Mouse (Mus musculus): ENCODE results near the gene B4gat1. TPM values are rescaled to one million over a fixed set of nuclear protein-coding genes. Genes with fewer than 3 reads are reported as not detected.
"Not testable (repeated sequence)": the region's sequence is repeated elsewhere in the genome, so short reads cannot be mapped to it uniquely, and the experiment has no call there.

Gene B4gat1
- polyA plus RNA-seq (2015; fragmentation: Nextera tagmentation; extraction: Ambion mirVana): 61.1 and 64.5 TPM in 2 replicates

DNA sequence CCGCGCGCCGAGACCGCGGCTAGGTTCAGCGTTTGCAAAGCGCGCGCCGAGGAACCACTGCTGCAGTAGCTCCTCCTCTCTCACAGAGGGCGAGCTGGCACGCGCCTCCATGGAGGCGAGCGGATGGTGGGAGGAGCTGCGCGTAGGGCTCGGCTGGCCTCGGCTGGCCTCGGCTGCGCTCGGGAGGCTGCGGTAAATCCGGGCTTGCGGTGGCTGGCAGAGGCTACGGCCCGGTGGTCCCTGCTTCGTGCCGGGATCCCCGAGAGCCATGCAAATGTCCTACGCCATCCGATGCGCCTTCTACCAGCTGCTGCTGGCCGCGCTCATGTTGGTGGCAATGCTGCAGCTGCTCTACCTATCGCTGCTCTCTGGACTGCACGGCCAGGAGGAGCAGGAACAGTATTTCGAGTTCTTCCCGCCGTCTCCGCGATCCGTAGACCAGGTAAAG, at the start of gene B4gat1, which contains the start of gene AC124502.3:
B4gat1 (plus strand) TSS at position 118 of the 448 bp plus-strand sequence.
AC124502.3 (plus strand) TSS at position 183 of the 448 bp plus-strand sequence.
- peak within 1 kb of the TSS; percentile 97 for H3K9ac ChIP-seq
- peak; percentile 90 for ATAC-seq (ENCODE audit: low read depth)
- WGBS: under 1% methylated on average over 44 of the region's 44 CpGs

DNA sequence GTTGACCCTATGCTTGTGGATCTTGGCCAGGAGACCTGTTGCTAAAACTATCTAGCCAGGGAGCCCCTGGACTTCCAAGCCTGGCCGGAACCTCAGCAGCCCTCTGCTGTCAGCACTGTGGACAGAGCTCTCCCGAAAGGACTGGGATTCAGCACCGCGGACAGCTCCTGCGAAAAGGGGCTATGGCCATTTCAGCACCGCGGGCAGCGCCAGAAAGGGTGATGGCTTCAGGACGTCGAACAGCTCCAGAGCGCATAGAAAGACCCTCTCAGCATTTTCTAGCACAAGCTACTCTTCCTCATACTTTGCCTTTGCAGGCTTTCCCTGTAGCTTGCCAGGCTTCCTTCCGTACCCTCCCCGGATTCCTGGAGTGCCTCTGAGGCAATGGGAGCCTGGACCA, 49.6 kb upstream of the B4gat1 start:
- no peaks in the 10 kb centered on the region for H3K9me3 ChIP-seq
- H3K27ac ChIP-seq (replicated peaks): no peak overlapping the region
- no peak for ATAC-seq (ENCODE audit: low read depth)
- H3K9ac ChIP-seq: peak overlapping the region; percentile 78
- peaks cover 32% of the 10 kb centered on the region for H3K4me1 ChIP-seq (replicated peaks)
- 0 out of 2 replicates have a peak, but pooled peaks cover 10% of the 10 kb centered on the region for H3K36me3 ChIP-seq
- peaks cover 100% of the 10 kb centered on the region for H3K27me3 ChIP-seq
- peak overlapping the region; percentile 72 for H3K4me2 ChIP-seq
- whole genome bisulfite sequencing: 4% methylated on average over 13 of the region's 13 CpGs
- peak overlapping the region; percentile 49 for H3K4me3 ChIP-seq

More for the DNA sequence above, at the start of gene B4gat1, which contains the start of gene AC124502.3:
- Histone ChIP-seq H3K4me2 (peak within 1 kb of the TSS; percentile 89), H3K4me1 (replicated peaks) (peaks cover 41% of the 10 kb centered on the region), H3K27ac (replicated peaks) (peak within 1 kb of the TSS; percentile 91), H3K9me3 (no peaks in the 10 kb centered on the region), H3K27me3 (no peaks in the 10 kb centered on the region), H3K36me3 (peaks cover 12% of the 10 kb centered on the region), H3K4me3 (peak within 1 kb of the TSS; percentile 89)

DNA sequence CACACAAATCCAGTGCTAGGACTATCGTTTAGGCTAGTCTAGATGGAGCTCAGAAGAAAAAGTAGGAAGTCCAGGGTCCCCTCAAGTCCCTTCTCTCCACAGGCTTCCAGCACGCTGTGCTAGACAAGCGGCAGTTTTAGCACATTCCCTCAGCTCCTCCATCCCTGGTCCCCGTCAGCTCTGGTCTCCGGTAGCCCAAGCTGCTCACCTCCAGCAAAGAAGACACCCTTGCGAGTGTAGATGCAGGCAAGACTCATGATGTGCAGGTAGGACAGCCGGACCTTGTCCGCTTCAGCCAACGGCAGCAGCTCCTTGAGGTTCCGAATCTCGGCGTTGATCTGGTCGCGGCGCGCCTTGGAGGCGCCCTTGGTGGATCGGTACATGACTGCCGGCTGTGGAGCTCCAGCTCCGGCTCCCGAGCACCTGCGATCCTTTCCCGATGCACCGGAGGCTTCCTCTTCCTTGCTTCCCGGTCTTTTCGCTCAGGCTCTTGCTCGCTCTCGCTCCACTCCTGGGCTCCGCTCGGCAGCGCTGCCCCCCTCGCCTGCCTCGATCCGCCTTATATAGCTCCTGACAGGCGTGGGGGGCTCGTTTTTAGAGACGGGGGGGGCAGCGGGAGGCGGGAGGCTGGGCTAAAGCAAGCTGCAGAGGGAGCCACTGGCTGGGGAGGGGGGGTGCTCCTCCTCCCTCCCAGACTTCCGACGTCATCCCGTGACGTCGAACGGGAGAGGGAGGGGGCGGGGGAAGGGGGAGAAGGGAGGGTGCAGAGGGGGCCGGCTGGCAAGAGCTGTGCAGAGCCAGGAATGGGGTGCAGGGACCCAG, 49.0 kb upstream of the B4gat1 start:
- 13% methylated on average over 47 of the region's 47 CpGs for WGBS
- peaks cover 36% of the 10 kb centered on the region for H3K4me1 ChIP-seq (replicated peaks)

GRCm38 (mm10) chr19:4990256-4990625, 48.4 kb upstream of the B4gat1 start, which contains the start of gene Npas4:
Gene Npas4, minus strand, starts transcription at chr19:4990316.
- ATAC-seq (ENCODE audit: low read depth): no peak; the same call in none of the 2 replicates
- Histone ChIP-seq H3K4me2 (peak within 1 kb of the TSS; percentile 72), H3K9ac (peak within 1 kb of the TSS; percentile 78), H3K27ac (replicated peaks) (peak within 1 kb of the TSS; percentile 68), H3K4me1 (replicated peaks) (peaks cover 36% of the 10 kb centered on the region), H3K9me3 (no peaks in the 10 kb centered on the region), H3K27me3 (peaks cover 99% of the 10 kb centered on the region), H3K36me3 (0 out of 2 replicates have a peak, but pooled peaks cover 10% of the 10 kb centered on the region), H3K4me3 (peak within 1 kb of the TSS; percentile 49)
- 16% methylated on average over 4 of the region's 4 CpGs for WGBS

More for the DNA sequence above, 49.0 kb upstream of the B4gat1 start:
- Histone ChIP-seq H3K4me2 (peak overlapping the region; percentile 72), H3K36me3 (0 out of 2 replicates have a peak, but pooled peaks cover 10% of the 10 kb centered on the region), H3K27me3 (peaks cover 99% of the 10 kb centered on the region), H3K9me3 (no peaks in the 10 kb centered on the region), H3K4me3 (peak overlapping the region; percentile 49), H3K9ac (peak overlapping the region; percentile 78), H3K27ac (replicated peaks) (peak overlapping the region; percentile 68)
- peak; percentile 79 for ATAC-seq (ENCODE audit: low read depth)

DNA sequence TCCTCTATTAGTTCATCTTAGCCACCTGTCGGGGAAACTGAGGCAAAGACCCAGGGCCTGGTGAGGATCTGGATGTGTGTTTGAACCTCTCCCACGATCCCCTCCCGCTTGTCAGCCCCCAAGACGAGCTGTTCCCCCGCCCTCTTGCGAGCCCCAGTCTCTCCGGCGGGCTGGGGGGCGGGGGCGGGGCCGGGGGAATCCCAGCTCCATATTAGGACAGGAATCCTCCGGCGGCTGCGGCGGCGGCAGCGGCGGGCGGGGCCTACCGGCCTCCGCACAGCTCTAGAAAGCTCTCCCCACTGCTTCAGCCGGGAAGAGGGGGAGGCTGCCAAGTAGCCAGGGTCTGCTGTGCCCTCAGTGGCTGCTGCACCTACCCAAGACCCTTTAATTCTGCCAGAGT, 47.9 kb upstream of the B4gat1 start:
- peak; percentile 9 for ATAC-seq (ENCODE audit: low read depth)
- peak overlapping the region; percentile 64 for H3K9ac ChIP-seq
- 0 out of 2 replicates have a peak, but pooled peaks cover 10% of the 10 kb centered on the region for H3K36me3 ChIP-seq
- peaks cover 36% of the 10 kb centered on the region for H3K4me1 ChIP-seq (replicated peaks)
- 0 out of 2 replicates have a peak overlapping the region, but pooled peaks have one; percentile 29 for H3K27ac ChIP-seq (replicated peaks)
- H3K4me3 ChIP-seq: peak overlapping the region; percentile 49
- peak overlapping the region; percentile 72 for H3K4me2 ChIP-seq
- WGBS: 2% methylated on average over 21 of the region's 22 CpGs
- H3K9me3 ChIP-seq: no peaks in the 10 kb centered on the region
- peaks cover 99% of the 10 kb centered on the region for H3K27me3 ChIP-seq

DNA sequence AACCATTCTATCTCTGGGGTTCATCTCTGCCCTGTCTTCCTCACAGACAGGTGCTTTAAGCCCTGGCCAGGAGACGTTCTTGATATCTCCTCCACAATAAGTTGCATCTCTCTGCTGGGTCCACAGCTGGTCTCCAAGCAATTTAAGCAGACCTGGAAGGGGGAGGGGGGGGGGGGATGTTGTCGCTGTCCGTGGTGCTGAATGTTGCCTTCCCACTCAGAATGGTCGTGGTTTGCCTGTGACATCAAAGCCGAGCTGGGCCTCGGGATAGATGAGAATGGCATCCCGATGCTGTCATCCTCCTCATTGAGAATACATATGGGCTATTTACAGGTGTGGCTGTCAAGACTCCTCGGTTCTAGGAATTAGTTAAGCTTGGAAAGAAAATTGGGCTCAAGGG, 46.3 kb upstream of the B4gat1 start:
- Histone ChIP-seq H3K36me3 (no peaks in the 10 kb centered on the region), H3K9ac (no peak overlapping the region), H3K4me2 (no peak overlapping the region), H3K9me3 (no peaks in the 10 kb centered on the region), H3K4me1 (replicated peaks) (peaks cover 36% of the 10 kb centered on the region), H3K27ac (replicated peaks) (no peak overlapping the region), H3K4me3 (no peak overlapping the region), H3K27me3 (peaks cover 94% of the 10 kb centered on the region)
- 12% methylated on average over 8 of the region's 8 CpGs for WGBS
- no peak for ATAC-seq (ENCODE audit: low read depth)

- Histone ChIP-seq H3K36me3 (no peaks in the 10 kb centered on the region), H3K27me3 (peaks cover 90% of the 10 kb centered on the region), H3K27ac (replicated peaks) (no peak overlapping the region), H3K9ac (no peak overlapping the region), H3K9me3 (no peaks in the 10 kb centered on the region), H3K4me1 (replicated peaks) (peaks cover 42% of the 10 kb centered on the region), H3K4me3 (no peak overlapping the region), H3K4me2 (no peak overlapping the region)
- no peak for ATAC-seq (ENCODE audit: low read depth)
- 3% methylated on average over 9 of the region's 9 CpGs for WGBS
Observed at GRCm38 (mm10) chr19:4992904-4993303, 45.7 kb upstream of the B4gat1 start.

DNA sequence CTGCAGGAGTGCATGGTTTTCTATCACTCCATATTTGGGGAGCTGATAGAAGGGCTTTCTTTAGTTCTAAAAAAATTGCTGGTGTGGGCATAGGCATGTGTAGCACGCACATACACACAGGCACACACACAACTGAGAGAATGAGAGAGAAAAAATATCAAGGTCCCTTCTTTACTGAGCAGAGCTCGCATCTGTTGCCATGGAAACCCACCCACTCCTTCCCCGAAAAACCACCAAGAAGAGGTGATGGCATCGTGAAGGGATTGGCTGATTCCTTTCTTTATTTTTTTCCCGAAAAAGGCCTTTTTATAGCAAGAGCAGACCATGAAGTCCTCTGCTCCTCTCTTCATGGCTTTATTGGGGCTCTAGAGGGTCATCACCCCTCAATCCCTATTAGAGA, 44.6 kb upstream of the B4gat1 start:
- no peak for ATAC-seq (ENCODE audit: low read depth)
- H3K4me2 ChIP-seq: no peak overlapping the region
- no peak overlapping the region for H3K27ac ChIP-seq (replicated peaks)
- WGBS: 55% methylated on average over 5 of the region's 5 CpGs
- H3K9me3 ChIP-seq: no peaks in the 10 kb centered on the region
- H3K4me3 ChIP-seq: no peak overlapping the region
- H3K9ac ChIP-seq: no peak overlapping the region
- peaks cover 40% of the 10 kb centered on the region for H3K4me1 ChIP-seq (replicated peaks)
- H3K36me3 ChIP-seq: no peaks in the 10 kb centered on the region
- H3K27me3 ChIP-seq: peaks cover 84% of the 10 kb centered on the region

GRCm38 (mm10) chr19:4999445-5000140, 39.0 kb upstream of the B4gat1 start:
- Histone ChIP-seq H3K4me3 (no peak overlapping the region), H3K4me2 (no peak overlapping the region), H3K4me1 (replicated peaks) (peaks cover 29% of the 10 kb centered on the region), H3K27ac (replicated peaks) (no peak overlapping the region), H3K9ac (no peak overlapping the region), H3K9me3 (no peaks in the 10 kb centered on the region), H3K36me3 (no peaks in the 10 kb centered on the region), H3K27me3 (peaks cover 42% of the 10 kb centered on the region)
- WGBS: 74% methylated on average over 6 of the region's 6 CpGs
- ATAC-seq (ENCODE audit: low read depth): no peak

- Histone ChIP-seq H3K9me3 (no peaks in the 10 kb centered on the region), H3K27me3 (peaks cover 25% of the 10 kb centered on the region), H3K4me1 (replicated peaks) (peaks cover 29% of the 10 kb centered on the region), H3K36me3 (no peaks in the 10 kb centered on the region), H3K4me3 (peak overlapping the region; percentile 33), H3K4me2 (peak overlapping the region; percentile 63), H3K9ac (peak overlapping the region; percentile 70), H3K27ac (replicated peaks) (peak overlapping the region; percentile 92)
- under 1% methylated on average over 39 of the region's 39 CpGs for WGBS
- ATAC-seq (ENCODE audit: low read depth): peak; percentile 98
Observed at GRCm38 (mm10) chr19:5001666-5002406, 36.8 kb upstream of the B4gat1 start.

DNA sequence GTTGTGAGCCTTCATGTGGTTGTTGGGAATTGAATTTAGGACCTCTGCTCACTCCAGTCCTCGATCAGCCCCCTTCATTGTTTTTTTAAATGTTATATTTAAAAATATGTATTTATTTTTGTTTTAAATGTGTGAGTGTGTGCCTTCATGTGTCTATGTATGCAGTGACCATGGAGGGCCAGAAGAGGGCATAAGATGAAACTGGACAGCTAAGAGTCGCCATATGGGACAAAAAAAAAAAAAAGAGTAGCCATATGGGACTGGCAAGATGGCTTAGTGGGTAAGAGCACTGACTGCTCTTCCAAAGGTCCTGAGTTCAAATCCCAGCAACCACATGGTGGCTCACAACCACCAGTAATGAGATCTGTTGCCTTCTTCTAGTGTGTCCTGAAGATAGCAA, 35.0 kb upstream of the B4gat1 start:
- not testable (repeated sequence) for H3K27ac ChIP-seq (replicated peaks); H3K4me2 ChIP-seq; H3K9me3 ChIP-seq; ATAC-seq (ENCODE audit: low read depth); H3K4me3 ChIP-seq; H3K9ac ChIP-seq; H3K36me3 ChIP-seq
- peaks cover 19% of the 10 kb centered on the region for H3K4me1 ChIP-seq (replicated peaks)
- peaks cover 13% of the 10 kb centered on the region for H3K27me3 ChIP-seq
- WGBS: 60% methylated on average over 2 of the region's 2 CpGs
